Mouse (Mus musculus): ENCODE measurements around the gene Slc31a2.

Slc31a2 gene

DNA sequence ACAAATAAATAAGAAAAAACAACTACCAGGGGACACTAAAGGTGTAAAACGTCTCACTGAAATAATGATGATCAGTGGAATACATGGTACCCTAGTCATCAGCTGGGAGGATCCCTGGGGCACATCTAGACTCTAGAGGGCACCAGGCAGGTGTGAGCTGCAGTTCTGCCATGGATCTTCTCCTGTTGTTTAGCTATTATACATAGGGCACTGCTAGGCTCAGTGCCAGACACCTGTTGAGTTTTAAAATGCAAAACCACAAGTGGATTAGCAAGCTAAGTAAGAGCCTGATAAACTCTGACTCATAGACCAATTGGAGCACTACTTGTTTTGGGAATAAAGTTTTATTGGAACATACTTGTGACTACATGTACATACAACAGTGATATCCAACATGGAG lies 55.9 kb downstream of the Slc31a2 start:
- no peak for DNase-seq

DNA sequence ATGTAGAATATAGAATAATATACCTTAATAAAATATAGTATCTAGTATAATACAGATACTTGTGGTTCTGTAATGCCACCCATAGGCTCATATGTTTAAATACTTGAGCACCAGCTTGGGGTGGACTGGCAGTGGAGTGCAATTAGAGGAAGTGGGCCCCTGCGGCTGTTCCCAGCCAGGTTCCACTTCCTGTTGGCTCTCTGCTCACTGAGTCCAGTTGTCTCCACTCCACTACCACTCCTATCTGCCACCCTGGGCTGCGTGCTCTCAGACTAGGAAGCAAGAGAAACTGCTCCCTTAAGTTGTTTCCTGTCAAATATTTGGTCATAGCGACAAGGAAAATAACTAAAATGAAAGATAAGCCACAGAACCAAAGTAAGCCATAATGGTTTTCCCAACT lies 60.3 kb downstream of the Slc31a2 start:
- DNase-seq, result no peak

DNA sequence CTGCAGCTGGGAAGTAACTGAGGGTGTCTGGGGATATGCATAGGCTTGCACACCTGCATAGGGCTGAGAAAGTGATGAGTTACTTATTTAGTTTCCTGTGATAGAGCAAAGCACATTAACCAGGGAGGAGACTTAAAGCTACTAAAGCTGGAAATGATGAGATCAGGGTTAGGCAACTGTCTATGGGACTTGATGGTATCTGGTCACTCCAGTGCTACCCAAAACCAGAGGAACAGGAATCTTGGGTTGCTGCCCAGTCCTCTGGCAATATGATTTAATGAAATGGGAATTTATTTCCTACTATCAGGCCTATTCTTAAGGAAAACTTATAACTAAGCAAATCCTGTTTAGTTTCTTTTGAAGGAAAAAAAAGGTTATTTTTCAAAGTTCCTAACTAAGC lies 63.7 kb downstream of the Slc31a2 start:
- DNase-seq, result no peak

DNA sequence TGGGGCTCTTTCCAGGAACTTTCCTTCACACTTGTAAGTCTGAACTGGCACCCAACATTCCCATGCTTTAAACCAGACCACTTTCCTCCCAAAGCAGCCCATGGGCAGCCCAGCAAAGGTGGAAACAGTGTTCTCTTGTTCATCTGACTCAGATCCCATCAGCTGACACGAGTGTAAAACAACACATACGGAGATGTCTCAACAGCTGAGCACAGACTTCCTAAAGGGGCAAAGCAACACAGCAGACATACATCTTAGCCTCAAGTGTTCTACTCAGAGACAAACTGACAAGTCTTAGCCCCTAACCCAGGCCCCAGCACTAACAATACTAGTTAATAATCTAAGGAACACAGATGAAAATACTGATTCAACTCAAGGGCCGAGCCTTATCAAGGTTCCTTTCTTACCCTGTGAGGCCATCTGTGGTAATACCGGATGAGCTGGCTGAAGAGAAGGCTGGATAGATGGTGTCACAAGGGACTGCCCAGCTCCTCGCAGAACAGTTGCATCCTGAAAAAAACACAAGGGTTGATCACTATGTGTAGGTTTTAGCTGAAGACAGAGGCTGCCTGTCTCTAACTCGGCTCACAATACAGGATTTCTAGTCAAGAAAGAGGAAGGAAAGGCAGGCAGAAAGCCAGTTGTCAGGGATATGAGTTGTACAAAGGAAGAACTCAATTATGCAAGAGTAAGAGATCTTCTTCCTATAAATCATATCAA lies 66.7 kb downstream of the Slc31a2 start:
- DNase-seq, result no peak

DNA sequence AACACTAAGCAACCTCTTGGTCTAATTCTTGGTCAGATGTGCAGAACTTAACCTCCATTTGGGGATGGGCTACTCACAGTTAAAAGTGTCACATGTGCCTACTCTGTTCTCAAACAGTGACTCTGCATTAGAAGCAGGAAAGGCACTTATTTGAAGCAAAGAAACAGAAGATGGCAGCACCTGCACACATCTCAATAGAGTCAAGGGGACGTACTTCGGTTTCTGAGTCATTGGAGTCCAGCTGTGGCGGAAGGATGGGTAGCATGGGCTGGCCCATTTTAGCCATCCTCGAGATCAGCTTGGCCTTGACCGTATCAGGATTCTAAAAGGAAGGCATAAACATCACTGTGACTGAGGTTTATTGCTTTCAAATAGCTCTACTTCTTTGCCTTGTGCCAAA lies 69.6 kb downstream of the Slc31a2 start:
- DNase-seq, result no peak

DNA sequence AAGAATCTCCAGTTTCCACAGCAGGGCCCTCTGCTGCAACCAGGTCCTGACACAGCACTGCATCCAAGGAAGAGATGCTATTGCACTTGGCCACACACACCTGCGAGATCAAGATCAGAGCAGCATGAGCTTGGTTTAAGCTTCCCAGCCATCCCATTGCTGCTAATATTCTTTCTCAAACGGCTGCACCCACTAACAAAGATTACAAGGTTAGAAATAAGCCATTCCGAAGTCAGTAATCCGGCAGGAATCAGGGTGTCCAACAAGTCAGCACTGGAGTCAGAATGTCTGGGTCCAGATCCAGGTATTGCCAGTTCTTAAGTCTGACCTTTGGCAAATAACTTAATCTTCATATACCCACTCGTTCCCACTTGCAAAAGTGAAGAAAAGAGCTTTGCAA lies 76.2 kb downstream of the Slc31a2 start:
- DNase-seq, result no peak

DNA sequence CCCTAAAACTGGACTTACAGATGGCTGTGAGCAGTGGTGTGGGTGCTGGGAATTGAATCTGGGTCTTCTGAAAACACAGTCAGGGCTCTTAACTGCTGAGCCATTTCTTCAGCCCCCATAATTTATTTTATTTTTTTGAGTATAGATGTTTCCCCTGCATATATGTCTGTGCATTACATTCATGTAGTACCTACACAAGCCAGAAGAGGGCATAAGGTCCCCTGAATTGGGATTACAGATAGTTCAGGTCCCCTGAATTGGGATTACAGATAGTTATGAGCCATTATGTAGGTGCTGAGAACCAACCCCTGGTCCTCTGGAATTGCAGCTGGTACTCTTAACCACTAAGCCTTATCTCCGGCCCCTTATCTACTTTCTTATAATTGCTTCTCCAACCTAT lies 81.6 kb downstream of the Slc31a2 start:
- DNase-seq, result peak in 1 of 2 experiments; percentile 10

DNA sequence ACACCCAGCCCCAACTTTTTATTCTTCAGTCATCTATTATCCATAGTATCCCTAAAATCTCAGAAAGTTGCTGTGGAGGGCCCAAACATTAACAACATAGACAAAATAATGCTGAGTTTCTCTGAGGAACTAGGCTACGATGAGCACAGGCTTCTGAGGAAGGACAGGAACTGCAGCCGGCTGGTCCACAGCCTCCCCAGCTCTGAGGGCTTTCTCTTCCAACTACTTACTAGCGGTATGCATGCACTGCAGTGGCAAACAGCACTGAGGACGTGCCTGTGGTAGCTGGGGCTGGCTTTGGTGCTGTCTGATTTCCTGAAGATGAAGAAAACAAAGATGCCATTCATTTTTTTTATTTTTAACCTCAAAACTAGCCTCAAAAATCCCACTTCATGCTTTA lies 83.5 kb downstream of the Slc31a2 start:
- DNase-seq, result no peak

DNA sequence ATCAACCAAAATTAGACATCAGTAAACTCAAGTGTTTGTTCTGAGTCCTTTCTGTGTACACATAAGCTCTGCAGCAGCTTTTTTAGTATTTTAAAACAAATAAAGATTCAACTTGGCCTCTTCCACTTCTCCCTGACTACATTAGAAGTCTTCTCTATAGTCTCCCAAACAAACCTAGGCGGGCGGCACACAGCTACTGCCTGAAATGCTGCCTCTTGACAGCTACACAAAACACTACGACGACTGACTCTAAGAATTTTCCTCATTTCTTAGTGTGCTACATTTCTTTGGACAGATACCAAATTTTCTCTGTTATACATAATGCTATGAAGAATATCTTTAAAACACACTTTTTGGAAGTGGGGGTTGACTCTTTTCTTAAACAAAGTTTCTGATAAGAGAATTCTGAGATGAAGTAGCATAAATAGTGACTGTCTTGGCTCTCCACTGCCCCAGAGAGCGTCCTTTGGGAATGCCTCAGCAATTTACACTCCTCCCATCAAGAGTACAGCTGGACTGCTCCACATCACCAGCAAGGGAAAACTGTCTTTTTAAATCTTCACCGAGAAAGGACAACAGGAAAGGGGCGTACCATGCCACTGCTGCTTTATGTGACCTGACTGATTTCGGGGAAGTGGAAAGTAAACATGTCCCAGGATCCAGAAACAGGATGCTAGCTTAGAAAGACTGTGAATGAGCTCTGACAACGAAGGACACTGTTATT lies 85.4 kb downstream of the Slc31a2 start:
- DNase-seq, result no peak
